Mouse (Mus musculus) CD4-positive helper T cell, adult 2 months (primary cell): ENCODE results near the gene Il2rg.

Experiments used
- DNase-seq: peaks from one replicate; pipeline ENCODE4 v3.0.0-alpha.2; 2012; ENCODE audit warnings: low read depth, missing footprints, low spot score

Gene Il2rg

DNA sequence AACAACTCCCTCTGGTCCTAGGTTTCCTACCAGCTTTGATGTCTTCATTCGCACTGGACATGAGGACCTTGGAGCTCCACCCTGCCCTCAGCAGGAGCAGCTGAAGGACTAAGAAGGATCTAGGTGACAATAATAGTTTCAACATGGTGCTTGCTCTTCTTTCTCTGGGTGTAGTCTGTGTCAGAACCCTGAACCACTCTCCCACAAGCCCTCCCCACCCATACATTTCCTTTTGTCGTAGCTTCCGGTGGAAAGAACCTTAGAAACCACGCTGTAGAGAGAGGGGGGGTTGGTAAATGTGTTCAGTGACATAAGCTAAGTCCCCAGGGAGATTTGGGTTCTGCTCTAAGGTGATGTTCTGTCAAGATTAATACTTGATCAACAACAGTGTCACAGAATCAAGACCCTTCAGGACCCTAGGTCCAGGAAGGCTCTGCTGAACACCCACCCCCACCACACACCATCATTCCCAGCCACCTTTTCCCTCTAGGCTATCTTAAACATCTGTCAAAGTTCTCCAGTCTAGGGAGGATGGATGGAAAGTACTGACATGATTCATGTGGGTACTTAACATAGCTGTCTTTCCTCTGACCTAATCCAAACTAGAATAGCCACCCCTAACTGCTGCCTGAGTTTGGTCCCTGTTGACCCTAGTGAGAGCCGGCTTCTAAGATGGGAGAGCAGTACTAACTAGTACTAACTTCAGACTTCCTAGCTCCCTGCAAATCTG lies at the start of gene Il2rg:
TSS of gene Il2rg (minus strand) at position 231 of the 730 bp plus-strand sequence.
- DNase-seq = peak; percentile 91

DNA sequence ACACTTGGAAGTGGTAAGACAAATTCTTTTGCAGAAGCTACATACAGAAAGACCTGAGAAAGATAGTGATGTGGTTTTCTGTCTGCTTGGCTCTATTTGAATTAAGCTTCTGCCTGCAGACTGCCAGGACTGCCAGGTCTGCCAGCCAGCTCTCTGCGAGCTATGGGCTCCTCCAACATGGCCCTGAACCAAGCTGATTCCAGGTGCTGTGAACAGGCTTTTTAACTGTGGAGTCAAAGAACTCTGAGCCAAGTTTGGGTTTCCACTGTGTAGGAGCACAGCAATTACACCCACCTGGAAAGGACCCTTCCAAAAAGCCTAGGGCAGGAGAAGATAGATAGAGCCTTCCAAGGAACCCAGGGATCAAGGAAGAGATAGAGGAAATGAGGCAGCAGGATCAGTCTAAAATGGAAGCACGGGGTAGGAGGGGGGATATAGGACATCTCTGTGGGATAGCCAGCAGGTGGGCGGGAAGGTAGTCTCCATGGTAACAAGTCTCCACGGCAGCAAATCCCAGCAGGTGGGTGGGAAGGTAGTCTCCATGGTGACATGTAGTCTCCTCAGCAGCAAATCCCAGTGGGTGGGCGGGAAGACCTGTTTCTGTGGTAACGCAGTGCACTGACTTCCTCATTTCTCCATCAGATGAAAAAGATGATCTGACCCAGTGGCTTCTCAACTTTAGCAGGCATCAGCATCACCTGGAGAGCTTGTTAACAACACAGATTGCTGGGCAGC lies 45.7 kb upstream of the Il2rg start:
- DNase-seq = no peak

DNA sequence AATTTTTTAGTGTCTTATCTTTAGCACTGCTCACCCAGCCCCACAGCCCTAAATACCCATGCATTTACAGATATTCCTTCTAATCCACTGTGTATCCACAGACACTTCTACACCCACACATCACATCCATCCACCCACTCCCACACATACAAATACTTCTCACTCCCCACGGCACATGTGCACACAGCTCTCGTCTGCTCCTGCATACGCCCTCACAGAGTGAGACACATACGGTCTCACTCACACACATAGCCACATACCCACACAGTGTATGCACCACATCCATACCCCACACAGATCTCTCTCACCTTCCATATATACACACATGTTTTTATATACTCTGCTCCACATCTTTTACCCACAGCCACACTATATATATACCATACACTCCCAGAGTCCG lies 41.2 kb upstream of the Il2rg start:
- no peak for DNase-seq

DNA sequence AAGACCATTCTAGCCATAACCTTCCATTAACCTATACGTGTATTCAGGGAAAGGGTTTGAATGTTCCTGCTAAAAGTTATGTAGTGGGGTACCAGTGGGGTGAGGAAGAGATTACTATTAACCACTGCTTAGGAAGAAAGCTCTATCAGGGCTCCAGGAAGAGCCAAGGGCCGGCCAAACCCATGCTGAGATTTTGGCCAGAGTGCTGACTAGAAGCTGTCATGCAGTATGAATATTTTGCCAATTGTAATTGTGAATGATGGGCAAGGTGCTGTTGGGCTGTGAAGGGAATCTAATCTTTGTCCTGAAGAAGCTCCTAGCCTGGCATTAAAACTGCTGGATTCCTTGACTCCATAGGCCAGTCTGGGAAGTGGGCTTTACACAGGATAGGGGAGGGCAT lies 36.6 kb upstream of the Il2rg start:
- no peak for DNase-seq

DNA sequence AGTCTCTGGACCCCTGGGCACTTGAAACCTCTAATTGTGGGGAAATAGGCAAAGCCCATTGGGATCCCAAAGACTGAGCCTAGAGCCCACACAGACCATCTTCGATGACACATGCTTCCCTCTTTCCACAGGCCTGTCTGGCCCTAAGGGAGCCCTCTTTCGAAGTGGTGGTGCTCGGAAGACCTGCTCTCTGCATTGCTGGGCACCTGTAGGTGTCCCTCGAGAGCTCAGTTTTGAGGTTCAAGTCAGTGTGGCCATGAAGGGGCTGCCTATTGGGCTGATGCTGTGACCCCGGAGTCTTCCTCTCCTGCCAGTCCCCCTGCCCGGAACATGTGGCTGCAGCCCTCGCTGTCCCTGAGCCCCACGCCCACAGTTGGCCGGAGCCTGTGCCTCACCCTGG lies 33.6 kb upstream of the Il2rg start:
- no peak for DNase-seq

DNA sequence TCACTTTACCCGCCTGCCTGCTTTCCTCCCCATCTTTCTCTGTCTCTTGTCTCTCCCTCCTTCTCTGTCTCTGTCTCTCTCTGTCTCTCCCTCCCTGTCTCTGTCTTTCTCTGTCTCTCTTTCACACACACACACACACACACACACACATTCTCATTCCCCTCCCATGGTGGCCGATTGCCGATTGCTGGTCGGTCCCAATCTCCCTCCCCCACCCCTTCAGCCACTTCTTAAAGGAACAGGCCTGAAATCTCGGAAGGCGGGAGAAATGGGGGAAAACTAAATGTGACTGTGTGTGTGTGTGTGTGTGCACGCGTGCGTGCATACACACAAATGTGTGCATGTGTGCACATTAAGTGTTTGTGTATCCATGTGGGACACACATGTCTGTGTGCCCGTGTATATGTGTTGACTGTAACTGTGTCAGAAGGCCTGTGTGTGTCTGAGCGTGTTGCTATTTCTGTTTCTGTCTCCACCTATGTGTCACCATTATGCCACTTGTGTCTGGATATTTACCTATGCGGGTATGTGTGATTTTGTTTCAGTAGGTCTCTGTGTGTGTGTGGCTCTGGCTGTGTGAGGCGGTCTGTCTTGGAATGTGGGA lies 32.5 kb upstream of the Il2rg start:
- no peak for DNase-seq

DNA sequence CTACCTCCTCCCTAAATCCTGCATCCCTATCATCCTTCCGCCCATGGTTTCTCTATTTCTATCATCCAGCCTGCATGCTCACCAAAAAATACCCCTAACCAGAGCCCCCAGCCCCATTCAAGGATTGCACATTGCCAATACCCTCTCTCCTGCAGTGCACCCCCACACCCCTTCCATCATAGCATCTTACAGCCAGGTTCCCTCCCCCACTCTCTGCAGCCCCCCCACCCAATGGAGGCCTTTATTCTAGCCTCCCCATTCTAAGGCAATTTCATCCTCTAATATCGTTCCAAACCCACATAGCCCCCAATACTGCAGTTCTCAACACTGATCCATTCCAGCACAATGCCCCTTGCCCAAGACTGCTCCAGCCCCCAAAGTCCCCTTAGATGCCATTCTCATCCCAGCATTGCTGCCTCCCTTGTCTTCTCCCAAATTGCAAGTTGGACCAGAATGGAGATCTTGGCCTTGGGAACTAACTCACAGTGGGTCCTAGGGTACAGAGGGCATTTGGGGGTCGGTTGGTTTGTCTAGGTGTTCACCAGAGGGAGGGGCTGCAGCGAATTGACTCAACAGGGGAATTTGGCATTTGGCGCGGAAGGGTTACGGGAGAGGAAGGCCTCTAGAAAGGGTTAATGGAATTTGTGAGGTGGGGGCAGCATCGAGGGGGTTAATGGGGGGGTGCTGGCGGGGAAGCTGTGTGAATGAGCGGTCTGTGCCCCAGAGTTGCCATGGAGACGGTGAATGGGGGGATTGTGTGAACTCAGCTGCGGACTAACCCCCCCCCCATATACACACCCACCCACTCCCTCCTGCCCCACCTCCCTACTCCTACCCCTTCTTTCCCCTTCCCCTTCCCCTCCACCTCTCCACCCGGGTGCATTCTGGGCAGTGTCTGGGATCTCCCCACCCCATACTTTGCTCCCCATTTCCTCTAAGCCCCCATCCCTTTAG lies 31.7 kb upstream of the Il2rg start:
- DNase-seq = no peak

DNA sequence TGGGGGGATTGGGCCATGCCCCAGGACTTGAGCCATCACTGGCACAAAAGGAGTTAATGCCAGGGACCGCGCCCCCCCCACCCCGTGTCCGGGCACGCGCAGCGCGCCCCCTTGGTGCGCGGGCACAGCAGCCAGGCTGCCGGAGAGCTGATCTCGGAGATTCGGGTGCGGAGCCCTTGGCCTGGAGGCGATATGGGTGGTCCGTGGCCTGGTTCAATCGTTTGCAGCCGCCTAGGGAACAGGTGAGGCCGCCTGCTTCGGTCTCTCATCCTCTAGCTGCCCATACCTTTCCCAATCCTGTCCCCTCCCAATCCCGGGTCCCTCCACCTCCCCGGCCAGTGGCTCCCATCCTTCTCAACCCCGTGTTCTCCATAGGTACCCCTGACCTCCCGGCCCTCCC lies 31.0 kb upstream of the Il2rg start, which contains the start of gene Nlgn3:
TSS of gene Nlgn3 (plus strand) at position 114 of the 400 bp plus-strand sequence.
- no peak for DNase-seq

DNA sequence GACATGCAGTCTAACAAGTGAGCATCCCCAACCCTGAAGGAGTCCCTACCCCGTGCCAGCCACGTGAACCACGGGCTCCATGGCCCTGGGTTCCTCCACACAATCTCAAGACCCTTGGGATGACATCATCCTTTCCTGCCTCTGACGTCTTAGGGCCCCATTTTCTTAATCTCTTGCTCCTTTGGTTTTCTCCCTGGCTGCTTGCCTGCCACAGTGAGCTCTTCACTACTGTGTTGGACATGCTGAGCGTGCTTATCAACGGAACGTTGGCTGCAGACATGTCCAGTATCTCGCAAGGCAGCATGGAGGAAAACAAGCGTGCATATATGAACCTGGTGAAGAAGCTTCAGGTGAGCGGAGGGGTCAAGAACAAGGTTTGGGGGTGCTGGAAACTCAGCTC lies 22.1 kb upstream of the Il2rg start:
- DNase-seq = no peak

DNA sequence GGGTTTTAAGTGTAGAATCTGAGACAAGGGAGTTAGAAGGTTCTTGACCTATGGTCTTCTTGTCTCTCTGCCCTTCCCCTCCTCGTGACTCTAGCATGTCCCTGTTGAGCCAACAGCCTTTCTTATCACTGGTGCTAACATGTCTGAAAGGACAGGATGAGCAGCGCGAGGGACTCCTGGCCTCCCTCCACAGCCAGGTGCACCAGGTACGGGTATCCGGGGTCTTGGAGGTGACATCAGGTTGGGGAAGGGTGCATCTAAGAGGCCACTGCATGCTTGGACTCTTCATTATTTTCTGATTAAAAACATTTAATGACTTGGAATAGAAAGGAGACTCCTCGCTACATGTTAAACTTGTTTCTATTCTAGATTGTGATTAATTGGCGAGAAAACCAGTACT lies 21.0 kb upstream of the Il2rg start:
- DNase-seq = no peak

DNA sequence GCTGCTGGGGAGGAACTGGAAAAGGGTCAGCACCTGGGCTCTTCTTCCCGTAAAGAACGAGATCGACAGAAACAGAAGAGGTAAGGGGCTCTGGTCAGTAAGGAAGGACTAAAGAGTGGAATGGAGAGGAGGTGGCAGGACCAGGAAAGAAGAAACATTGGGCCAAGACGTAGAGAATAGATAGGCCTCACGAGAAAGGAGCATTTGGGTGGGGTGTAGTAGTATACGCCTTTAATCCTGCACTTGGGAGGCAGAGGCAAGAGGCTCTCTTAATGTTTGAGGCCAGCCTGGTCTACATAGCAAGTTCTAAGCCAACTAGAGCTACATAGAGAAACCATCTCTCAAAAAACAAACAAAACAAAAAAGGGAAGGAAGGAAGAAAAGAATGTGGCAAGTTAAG lies 20.4 kb upstream of the Il2rg start:
- no peak for DNase-seq

DNA sequence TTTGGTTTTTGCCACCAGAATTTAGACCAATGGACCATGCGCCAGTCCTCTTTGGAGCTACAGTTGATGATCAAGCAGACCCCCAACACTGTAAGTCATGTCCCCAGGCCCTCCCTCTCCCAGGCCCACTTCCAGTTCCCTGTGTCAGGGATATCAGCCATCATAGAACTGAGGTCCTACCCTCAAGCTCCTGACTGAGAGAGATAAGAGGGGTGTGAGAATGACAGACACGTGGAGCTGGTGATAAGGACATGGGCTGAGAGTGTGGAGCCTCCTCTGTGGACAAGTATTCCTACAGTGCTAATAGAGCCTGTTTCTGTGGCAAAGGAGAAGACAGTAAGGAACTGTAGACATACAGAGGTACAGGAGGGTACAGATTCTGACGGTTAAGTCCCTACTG lies 19.5 kb upstream of the Il2rg start:
- DNase-seq = no peak

DNA sequence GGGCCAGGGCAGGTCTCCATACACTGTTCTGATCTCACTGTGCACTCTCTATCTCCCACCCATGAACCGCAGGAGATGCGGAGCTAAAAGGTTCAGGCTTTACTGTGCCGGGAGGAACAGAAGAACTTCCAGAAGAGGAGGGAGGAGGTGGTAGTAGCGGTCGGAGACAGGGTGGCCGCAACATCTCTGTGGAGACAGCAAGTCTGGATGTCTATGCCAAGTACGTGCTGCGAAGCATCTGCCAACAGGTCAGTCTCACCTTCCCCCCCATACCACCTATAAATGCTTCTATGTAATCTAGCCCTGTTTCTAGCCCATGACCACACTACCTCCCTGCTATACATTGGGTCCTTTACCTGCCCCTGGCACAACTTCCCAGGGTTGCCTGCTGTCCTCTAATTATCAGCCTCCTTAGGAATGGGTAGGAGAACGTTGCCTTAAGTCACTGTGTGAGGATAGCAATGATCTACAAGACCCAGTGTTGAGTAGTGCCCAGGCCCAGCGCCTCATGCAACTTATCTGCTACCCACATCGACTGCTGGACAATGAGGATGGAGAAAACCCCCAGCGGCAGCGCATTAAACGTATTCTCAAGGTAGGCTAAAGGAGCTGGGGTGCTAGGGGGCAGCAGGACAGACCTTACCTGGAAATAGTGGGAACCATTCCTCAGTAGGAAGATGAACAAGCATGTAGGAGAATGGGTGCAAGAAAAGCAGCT lies 18.1 kb upstream of the Il2rg start:
- DNase-seq = no peak

DNA sequence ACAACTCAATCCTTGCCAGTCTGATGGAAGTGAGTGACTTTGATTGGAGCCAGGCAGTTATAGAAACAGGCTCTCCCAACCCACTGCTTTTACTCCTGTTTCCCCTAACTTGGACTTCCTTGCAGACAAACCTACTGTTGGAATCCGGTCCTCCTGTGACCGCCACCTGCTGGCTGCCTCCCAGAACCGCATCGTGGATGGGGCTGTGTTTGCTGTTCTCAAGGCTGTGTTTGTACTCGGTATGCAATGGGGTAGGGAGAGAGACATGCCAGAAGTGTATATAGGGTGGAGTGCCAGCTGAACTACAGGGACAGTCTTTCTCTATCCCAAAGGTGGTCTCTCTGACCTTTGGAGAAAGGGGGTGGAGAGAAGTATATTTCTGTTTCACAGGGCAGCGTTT lies 17.5 kb upstream of the Il2rg start:
- peak; percentile 63 for DNase-seq

DNA sequence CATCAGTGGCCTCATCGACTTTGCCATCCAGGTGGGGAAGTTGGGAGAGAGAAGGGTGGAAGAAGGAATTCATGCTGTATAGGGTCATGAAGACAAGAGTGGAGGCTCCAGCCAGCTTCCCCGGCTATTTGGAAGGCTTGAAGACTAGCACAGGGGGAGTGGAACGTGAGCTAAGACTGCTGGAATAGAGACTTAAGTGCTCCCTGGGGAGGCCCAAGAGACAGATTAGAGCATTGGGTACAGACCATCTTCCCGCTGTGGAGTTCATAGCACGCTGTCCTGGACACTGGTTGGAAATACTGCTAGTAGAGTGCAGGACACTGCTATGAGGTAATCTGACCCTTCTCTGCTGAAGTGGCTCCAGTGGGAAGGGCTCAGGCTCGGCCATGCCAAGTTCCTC lies 14.8 kb upstream of the Il2rg start:
- no peak for DNase-seq

DNA sequence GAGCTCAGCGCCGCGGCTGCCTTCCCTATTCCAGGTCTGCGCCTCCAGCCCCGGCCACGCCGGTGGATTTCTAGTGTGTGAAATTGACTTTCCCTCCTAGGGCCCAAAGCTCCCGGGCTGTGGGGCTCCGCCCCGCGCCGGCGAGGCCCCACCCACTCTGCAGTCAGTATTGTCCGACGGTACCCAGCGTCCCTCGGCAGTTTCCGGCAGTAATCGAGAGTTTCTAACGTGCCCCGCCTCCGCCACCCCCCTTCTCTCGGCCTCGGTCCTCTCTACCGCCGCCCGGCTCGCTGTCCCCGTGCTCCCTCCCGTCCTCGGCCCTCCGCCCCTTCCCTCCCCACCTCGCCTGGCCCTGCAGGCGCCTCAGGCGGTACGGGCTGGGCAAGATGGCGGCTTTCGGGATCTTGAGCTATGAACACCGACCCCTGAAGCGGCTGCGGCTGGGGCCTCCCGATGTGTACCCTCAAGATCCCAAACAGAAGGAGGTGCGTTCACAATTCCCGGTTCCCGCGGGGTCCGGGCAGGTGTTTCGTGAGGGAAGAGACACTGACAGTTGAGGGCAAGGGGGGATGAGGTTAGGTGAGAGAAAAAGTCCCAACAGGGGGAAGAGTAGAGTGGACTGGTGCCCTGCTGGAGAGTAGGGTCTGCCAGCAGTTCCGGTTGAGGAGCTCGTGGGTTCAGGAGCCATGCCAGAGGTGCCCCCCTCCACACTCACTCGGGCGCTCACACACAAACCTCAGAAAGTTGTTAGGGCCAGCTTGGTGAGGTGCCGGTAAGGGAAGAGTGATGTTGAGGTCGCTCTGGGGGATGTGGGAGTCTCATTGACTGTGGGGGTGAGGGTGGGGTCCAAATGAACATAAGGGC lies 6.1 kb upstream of the Il2rg start, which contains the start of gene Med12:
TSS of gene Med12 (plus strand) at position 156 of the 864 bp plus-strand sequence.
- peak; percentile 91 for DNase-seq

DNA sequence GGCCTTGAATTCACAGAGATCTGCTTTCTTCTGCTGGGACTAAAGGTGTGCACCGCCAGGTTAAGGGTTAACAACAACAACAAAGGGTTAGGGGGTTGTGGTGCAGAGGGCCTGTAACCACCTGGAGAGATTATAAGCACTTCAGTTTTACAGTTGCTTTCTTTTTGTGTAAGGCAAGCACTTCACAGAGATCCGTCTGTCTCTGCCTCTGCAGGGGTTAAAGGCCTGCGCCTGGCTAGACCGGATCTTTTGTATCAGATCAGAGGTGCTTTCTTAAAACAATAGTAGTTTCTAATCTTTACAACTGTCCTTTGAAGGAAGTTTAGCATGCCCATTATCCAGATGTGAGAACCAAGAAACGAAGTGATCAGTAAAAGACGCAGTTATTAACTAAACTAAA lies 5.4 kb upstream of the Il2rg start:
- peak; percentile 58 for DNase-seq

DNA sequence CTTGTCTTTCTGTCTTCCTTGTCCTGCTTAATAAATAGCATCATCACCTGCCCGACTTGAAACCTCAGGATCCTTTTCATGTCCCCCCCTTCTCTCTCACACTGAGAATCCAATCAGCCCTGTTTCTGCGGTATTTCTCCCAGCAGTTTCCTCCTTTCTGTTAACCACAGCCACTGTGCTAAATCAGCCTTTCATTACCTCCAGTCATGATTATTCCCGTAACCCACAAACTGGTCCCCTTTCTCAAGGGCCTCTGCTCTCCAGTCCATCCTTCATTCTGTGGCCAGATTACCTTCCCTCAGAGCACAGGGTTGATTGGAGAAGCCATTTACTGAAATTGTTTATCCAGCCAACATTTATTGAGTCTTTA lies 685 bp upstream of the Il2rg start, which contains the start of gene Gm20489:
TSS of gene Gm20489 (minus strand) at position 269 of the 370 bp plus-strand sequence.
- peak; percentile 35 for DNase-seq

DNA sequence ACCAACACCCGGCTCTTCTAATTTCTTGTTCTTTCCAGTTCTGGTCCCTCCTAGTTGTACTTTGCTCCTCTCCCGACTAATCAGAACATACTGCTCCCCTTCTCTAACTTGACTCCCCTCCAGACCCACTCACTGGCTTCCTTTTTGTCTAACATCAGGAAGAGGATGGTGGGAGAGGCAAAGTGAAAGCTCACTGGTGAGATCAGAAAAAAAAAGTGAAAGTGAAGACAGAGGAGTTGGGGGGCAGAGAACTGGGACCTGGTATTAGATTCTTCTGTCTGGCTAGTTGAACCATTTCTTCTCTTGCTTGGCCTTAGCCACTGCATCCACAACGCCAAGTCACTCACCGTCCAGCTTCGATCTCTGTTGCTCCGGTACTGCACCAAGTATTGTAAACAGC lies 1.4 kb downstream of the Il2rg start:
- peak; percentile 38 for DNase-seq

DNA sequence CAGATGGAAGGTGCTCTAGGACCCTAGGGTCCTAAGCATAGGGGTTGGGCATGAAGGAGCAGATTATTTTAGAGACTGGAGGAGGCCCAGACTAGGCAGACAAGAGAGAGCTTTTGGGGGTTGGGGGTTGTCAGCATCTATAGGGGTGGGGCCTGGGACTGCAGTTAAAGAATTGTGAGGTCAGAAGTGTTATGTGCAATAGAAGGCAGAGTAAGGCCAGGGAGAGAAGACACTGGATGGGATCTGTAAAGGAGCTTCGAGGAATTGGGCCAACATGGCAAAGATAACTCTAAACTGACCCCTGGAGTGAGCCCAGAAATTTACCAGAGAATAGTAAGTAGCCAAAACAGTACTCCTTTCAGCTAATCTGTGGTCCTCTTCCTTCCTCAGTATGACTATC lies 4.2 kb downstream of the Il2rg start, which contains the start of gene Gm614:
TSS of gene Gm614 (minus strand) at position 101 of the 400 bp plus-strand sequence.
- DNase-seq = no peak
